13 mouse cellular contexts compared by ENCODE assay signal in the genomic region with DNA sequence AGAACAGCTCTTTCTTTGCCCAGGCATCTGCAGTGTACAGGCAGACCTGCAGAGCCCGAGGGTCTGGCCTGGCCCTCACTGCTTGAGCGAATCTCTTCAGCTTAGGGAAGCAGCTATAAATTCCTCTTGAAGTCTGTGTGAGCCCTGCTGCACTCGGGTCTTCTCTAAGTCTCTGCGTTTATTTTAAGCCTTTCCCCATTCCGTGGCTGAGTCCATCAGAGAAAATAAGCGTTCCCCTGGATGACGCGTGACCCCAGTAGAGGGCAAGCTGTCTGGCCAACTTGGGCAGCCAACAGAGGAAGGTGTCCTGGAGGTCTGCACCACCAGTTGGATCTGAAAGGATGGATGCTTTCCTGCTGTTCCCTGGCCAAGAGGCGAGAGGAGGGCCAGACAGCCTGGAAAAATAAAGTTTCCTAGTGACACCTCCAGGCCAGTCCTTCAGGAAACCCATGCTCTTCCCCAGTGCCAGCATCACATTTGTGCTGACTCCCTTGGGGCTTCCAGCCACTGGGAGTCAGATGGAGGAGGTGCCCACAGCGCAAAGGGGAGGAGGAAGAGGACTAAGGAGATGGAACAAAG.
DNase-seq lines count a peak whose midpoint lies in the region; ATAC-seq and TF ChIP-seq lines count a peak whose summit lies in the region.
"Had no signal": no experiment of that assay in that cellular context is flagged by ENCODE, and none has a peak within 500 bp of the region (broad histone marks: within the 10 kb centered on the region; RNA-seq: fewer than 3 reads in every experiment).

No protein-coding gene starts in this region.

- H3K9ac ChIP-seq in heart, embryonic 15.5 days, result no peak overlapping the region
- H3K9ac ChIP-seq in midbrain, embryonic 11.5 days (ENCODE audit: low read length), result no peak overlapping the region
- H3K9ac ChIP-seq: hindbrain, embryonic 12.5 days had no signal

- H3K27ac ChIP-seq in heart, embryonic 15.5 days, result peak overlapping the region; percentile 1; the same call in 1 of the 2 replicates
- no peak overlapping the region for H3K27ac ChIP-seq in midbrain, embryonic 11.5 days (ENCODE audit: low read depth, low read length)
- no peak overlapping the region for H3K27ac ChIP-seq in midbrain, embryonic 10.5 days (replicated peaks)
- H3K27ac ChIP-seq in thymus, adult 2 months (ENCODE audit: control insufficient read depth, insufficient read depth, low read length), result no peak overlapping the region
- H3K27ac ChIP-seq: hindbrain, embryonic 12.5 days; left cerebral cortex, adult 2 months had no signal

- H3K4me3 ChIP-seq in heart, embryonic 15.5 days, result no peak overlapping the region
- H3K4me3 ChIP-seq in midbrain, embryonic 11.5 days (ENCODE audit: low read depth, low read length), result no peak overlapping the region
- no peak overlapping the region for H3K4me3 ChIP-seq in midbrain, embryonic 10.5 days
- no peak overlapping the region for H3K4me3 ChIP-seq in thymus, adult 2 months (ENCODE audit: control insufficient read depth, insufficient read depth, low read length)
- H3K4me3 ChIP-seq: erythroblast, embryonic 14.5 days; hindbrain, embryonic 12.5 days; left cerebral cortex, adult 2 months had no signal

- no peak for TF ChIP-seq POLR2A in thymus, adult 2 months (IDR thresholded peaks at IDR 0.05; ENCODE audit: control insufficient read depth, extremely low read depth, insufficient read depth, low read length, poor library complexity)

- no peak for TF ChIP-seq CTCF in thymus, adult 2 months (IDR thresholded peaks at IDR 0.05; ENCODE audit: borderline replicate concordance, control insufficient read depth, extremely low read depth, insufficient read depth, low read length, poor library complexity)

- intact Hi-C loops in heart, postnatal 36 days (cut with DNase I), result no loop called here

- no peaks in the 10 kb centered on the region for H3K9me3 ChIP-seq in heart, embryonic 15.5 days (replicated peaks)
- H3K9me3 ChIP-seq in midbrain, embryonic 11.5 days (ENCODE audit: control insufficient read depth, low read length), result no peaks in the 10 kb centered on the region
- no peaks in the 10 kb centered on the region for H3K9me3 ChIP-seq in midbrain, embryonic 10.5 days (replicated peaks)

- H3K36me3 ChIP-seq in heart, embryonic 15.5 days, result no peaks in the 10 kb centered on the region
- no peaks in the 10 kb centered on the region for H3K36me3 ChIP-seq in midbrain, embryonic 11.5 days (ENCODE audit: control insufficient read depth, insufficient read depth, low read length)
- no peaks in the 10 kb centered on the region for H3K36me3 ChIP-seq in midbrain, embryonic 10.5 days
- H3K36me3 ChIP-seq in thymus, adult 2 months (ENCODE audit: control insufficient read depth, insufficient read depth, low read length), result no peaks in the 10 kb centered on the region
- H3K36me3 ChIP-seq: hindbrain, embryonic 12.5 days had no signal

- ATAC-seq in heart, embryonic 15.5 days (replicated peaks; ENCODE audit: insufficient number of reproducible peaks, insufficient read depth, low FRiP score, low read depth), result no peak
- ATAC-seq in midbrain, embryonic 11.5 days (ENCODE audit: low FRiP score), result no peak

- DNase-seq in cerebellum, postnatal 10 days, result peak; percentile 36 to 58
- no peak for DNase-seq in cerebellum, adult 11-12 months
- DNase-seq in heart, postnatal 36 days, result no peak
- peak; percentile 85 for DNase-seq in midbrain, embryonic 11.5 days (ENCODE audit: low spot score, missing footprints)
- DNase-seq in midbrain, embryonic 10.5 days (ENCODE audit: low spot score), result no peak
- DNase-seq in yolk sac, embryonic 10.5 days (ENCODE audit: low spot score), result peak; percentile 42
- no peak for DNase-seq in thymus, adult 2 months
- DNase-seq: adrenal gland, postnatal 10 days; liver had no signal

- no peaks in the 10 kb centered on the region; the same call in 1 of the 2 replicates for H3K4me1 ChIP-seq in heart, embryonic 15.5 days (replicated peaks)
- peaks cover 24% of the 10 kb centered on the region for H3K4me1 ChIP-seq in midbrain, embryonic 11.5 days (ENCODE audit: control insufficient read depth, insufficient read depth, low read length)
- peaks cover 47% of the 10 kb centered on the region for H3K4me1 ChIP-seq in midbrain, embryonic 10.5 days
- H3K4me1 ChIP-seq in thymus, adult 2 months (replicated peaks; ENCODE audit: control insufficient read depth, insufficient read depth, low read length), result peaks cover 24% of the 10 kb centered on the region

- WGBS in heart, embryonic 15.5 days, result 29% methylated on average over 10 of the region's 10 CpGs
- 53% methylated on average over 10 of the region's 10 CpGs for WGBS in midbrain, embryonic 11.5 days
- 54% methylated on average over 10 of the region's 10 CpGs for WGBS in midbrain, embryonic 10.5 days
- 95% methylated on average over 10 of the region's 10 CpGs for WGBS in thymus, adult 2 months

- H3K4me2 ChIP-seq in heart, embryonic 15.5 days, result no peak overlapping the region
- H3K4me2 ChIP-seq in midbrain, embryonic 11.5 days, result no peak overlapping the region
- H3K4me2 ChIP-seq: hindbrain, embryonic 12.5 days had no signal

- peaks cover 30% of the 10 kb centered on the region for H3K27me3 ChIP-seq in heart, embryonic 15.5 days
- no peaks in the 10 kb centered on the region for H3K27me3 ChIP-seq in midbrain, embryonic 11.5 days (ENCODE audit: control insufficient read depth, insufficient read depth, low read length)
- H3K27me3 ChIP-seq in midbrain, embryonic 10.5 days (ENCODE audit: low read depth, poor library complexity, severe bottlenecking), result peaks cover 58% of the 10 kb centered on the region
- H3K27me3 ChIP-seq in thymus, adult 2 months (ENCODE audit: control insufficient read depth, insufficient read depth, low read length), result no peaks in the 10 kb centered on the region
- H3K27me3 ChIP-seq: hindbrain, embryonic 12.5 days had no signal

Comparison
In these comparisons a context has a peak if more than half of its experiments do, and no peak if none do; other contexts are left out.
1. DNase-seq: peak in cerebellum, postnatal 10 days (2 of 2), midbrain, embryonic 11.5 days (single experiment) and yolk sac, embryonic 10.5 days (single experiment); none in cerebellum, adult 11-12 months (single experiment), heart, postnatal 36 days (0 of 2), midbrain, embryonic 10.5 days (single experiment) and thymus, adult 2 months (single experiment).